Mouse (Mus musculus) kidney, embryonic 14.5 days (tissue): ENCODE results near the gene Supt20. TPM values are rescaled to one million over a fixed set of nuclear protein-coding genes. Genes with fewer than 3 reads are reported as not detected.

Experiments
- ATAC-seq: fragments of 200-750 bp; cut with Nextera tagmentation; 2 replicates; pipeline ENCODE4 v1.8.0; 2017; ENCODE audit warnings: moderate number of reproducible peaks, mild to moderate bottlenecking, moderate TSS enrichment, moderate library complexity; ENCODE audit not compliant: low FRiP score, low TSS enrichment
- H3K27ac ChIP-seq: fragments of 300-500 bp; sonication (generic); 2 replicates; pipeline ENCODE4 v1.5.1; 2014; ENCODE audit warnings: low read depth, mild to moderate bottlenecking, low read length, moderate library complexity, mixed read lengths
- H3K27me3 ChIP-seq: fragments of 300-500 bp; sonication (generic); 2 replicates; pipeline ENCODE4 v1.6.1; 2014; ENCODE audit warnings: mild to moderate bottlenecking, low read length; ENCODE audit not compliant: control insufficient read depth, insufficient read depth
- H3K36me3 ChIP-seq: fragments of 300-500 bp; sonication (generic); 2 replicates; pipeline ENCODE4 v1.6.1; 2014; ENCODE audit warnings: low read length, mixed read lengths; ENCODE audit not compliant: control insufficient read depth, insufficient read depth
- H3K4me1 ChIP-seq: fragments of 300-500 bp; sonication (generic); 2 replicates; pipeline ENCODE4 v1.6.1; 2014; ENCODE audit warnings: low read length, mixed read lengths; ENCODE audit not compliant: control insufficient read depth, insufficient read depth
- H3K4me2 ChIP-seq: fragments of 300-500 bp; sonication (generic); replicated peaks from 2 replicates; pipeline ENCODE4 v1.6.1; 2014; ENCODE audit warnings: low read depth, mild to moderate bottlenecking, low read length
- H3K4me3 ChIP-seq: fragments of 300-500 bp; sonication (generic); 2 replicates; pipeline ENCODE4 v1.5.1; 2014; ENCODE audit warnings: mild to moderate bottlenecking, low read length
- H3K9ac ChIP-seq: fragments of 300-500 bp; sonication (generic); 2 replicates; pipeline ENCODE4 v1.6.1; 2014; ENCODE audit warnings: low read depth, mild to moderate bottlenecking, low read length, moderate library complexity
- H3K9me3 ChIP-seq: fragments of 300-500 bp; sonication (generic); 2 replicates; pipeline ENCODE4 v1.6.1; 2016; ENCODE audit warnings: low read length; ENCODE audit not compliant: control insufficient read depth
- WGBS: fragments of 180-500 bp; shearing (Covaris S2); extraction: QIAGEN DNeasy Blood & Tissue Kit; methylation state at CpG from one replicate; pipeline ENCODE4 v1.1.7; 2014; 5-methylcytosine and 5-hydroxymethylcytosine counted together
- polyA plus RNA-seq: library from polyadenylated mRNA; unstranded; fragments of >200 nt; fragmentation: Nextera tagmentation; extraction: Ambion mirVana; gene quantifications from 2 replicates; pipeline ENCODE4 v1.2.1, GENCODE M21; 2014

The Supt20 gene
- polyA plus RNA-seq, result 84.4 and 121 TPM in 2 replicates

DNA sequence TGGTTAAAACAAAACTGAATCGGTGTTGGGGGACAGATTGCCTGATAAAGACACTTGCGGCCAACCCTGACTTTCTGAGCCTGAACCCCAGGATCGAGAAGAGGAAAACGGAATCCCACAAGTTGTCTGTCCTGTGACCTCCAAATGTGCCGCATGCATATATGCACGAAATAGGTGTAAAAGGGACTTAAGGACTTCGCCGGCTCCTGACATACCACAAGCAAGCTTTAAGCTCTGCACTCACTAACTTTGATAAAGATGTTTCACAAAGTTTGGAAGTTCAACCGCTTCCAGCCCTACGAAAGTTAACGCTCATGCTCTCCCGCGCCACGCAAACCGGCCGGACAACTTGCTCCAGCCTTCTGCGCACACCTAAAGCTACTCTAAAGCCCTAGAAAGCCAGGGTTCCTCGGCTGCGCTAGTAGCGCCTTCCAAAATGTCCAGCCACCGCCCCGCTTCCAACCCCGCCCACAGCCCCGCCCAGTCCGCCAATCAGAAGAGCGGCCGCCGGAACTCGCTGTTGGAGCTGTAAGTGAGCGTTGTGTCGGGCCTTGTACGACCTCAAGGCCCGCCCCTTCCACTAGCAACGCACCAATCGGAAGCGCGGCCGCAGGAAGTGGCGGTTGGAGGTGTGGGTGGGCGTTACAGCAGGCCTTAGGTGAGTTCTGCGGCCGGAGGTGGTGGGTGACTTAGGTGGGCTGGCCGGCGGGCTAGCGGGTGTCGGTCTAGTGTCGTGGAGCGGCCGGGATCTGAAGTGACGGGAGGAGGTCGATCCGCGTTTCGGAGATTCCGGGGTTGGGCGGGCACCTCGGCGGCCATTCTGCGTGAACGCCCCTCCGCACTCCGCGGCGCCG, at the start of gene Supt20:
Gene Supt20, plus strand, starts transcription at position 606 of the 854 bp plus-strand sequence.
- 2% methylated on average over 65 of the region's 65 CpGs for WGBS
- peak; percentile 99 for ATAC-seq
- H3K4me3 ChIP-seq, result peak within 1 kb of the TSS; percentile 80
- H3K9ac ChIP-seq, result peak within 1 kb of the TSS; percentile 73
- H3K27ac ChIP-seq, result peak within 1 kb of the TSS; percentile 89
- H3K4me2 ChIP-seq, result peak within 1 kb of the TSS; percentile 83
- H3K4me1 ChIP-seq, result no peaks in the 10 kb centered on the region
- H3K9me3 ChIP-seq, result no peaks in the 10 kb centered on the region
- peaks cover 27% of the 10 kb centered on the region for H3K36me3 ChIP-seq
- no peaks in the 10 kb centered on the region for H3K27me3 ChIP-seq

GRCm38 (mm10) chr3:54642851-54643250, 49.8 kb upstream of the Supt20 start:
- H3K4me2 ChIP-seq, result no peak overlapping the region
- H3K27me3 ChIP-seq, result no peaks in the 10 kb centered on the region
- H3K4me3 ChIP-seq, result no peak overlapping the region
- H3K27ac ChIP-seq, result no peak overlapping the region
- H3K36me3 ChIP-seq, result no peaks in the 10 kb centered on the region
- H3K4me1 ChIP-seq, result no peaks in the 10 kb centered on the region
- WGBS, result 67% methylated on average over 1 of the region's 1 CpGs
- H3K9me3 ChIP-seq, result no peaks in the 10 kb centered on the region
- H3K9ac ChIP-seq, result no peak overlapping the region
- no peak for ATAC-seq

DNA sequence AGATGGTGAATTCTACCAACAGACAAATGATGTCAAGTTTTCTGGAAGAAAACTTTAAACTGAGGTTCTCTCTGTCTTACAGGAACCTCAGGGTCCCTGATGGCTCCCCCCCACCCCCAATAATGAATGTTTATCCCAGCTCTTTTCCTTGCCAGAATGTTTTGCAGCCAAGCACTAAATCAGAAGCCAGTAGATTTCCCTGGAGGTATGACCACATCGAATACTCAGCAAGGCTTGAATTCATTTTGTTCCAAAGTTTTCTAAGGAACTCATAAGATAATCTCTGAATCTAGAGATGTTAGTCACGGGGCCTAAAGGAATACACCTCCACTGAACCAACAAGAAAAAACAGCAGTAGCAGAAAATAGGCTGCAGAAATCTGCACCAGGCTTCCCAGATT, 45.0 kb upstream of the Supt20 start:
- WGBS, result 53% methylated on average over 2 of the region's 2 CpGs
- H3K27me3 ChIP-seq, result no peaks in the 10 kb centered on the region
- H3K9ac ChIP-seq, result no peak overlapping the region
- no peak for ATAC-seq
- H3K4me3 ChIP-seq, result no peak overlapping the region
- H3K27ac ChIP-seq, result no peak overlapping the region
- no peak overlapping the region for H3K4me2 ChIP-seq
- no peaks in the 10 kb centered on the region for H3K4me1 ChIP-seq
- H3K9me3 ChIP-seq, result no peaks in the 10 kb centered on the region
- H3K36me3 ChIP-seq, result no peaks in the 10 kb centered on the region

- 70% methylated on average over 4 of the region's 4 CpGs for WGBS
- H3K27ac ChIP-seq, result no peak overlapping the region
- H3K4me2 ChIP-seq, result no peak overlapping the region
- H3K9ac ChIP-seq, result no peak overlapping the region
- no peaks in the 10 kb centered on the region for H3K9me3 ChIP-seq
- no peak for ATAC-seq
- H3K4me3 ChIP-seq, result no peak overlapping the region
- H3K36me3 ChIP-seq, result no peaks in the 10 kb centered on the region
- no peaks in the 10 kb centered on the region for H3K27me3 ChIP-seq
- no peaks in the 10 kb centered on the region for H3K4me1 ChIP-seq
Observed at GRCm38 (mm10) chr3:54651576-54651975, 41.0 kb upstream of the Supt20 start.

- H3K27me3 ChIP-seq, result no peaks in the 10 kb centered on the region
- 91% methylated on average over 1 of the region's 1 CpGs for WGBS
- H3K4me2 ChIP-seq, result no peak overlapping the region
Observed at GRCm38 (mm10) chr3:54654169-54654568, 38.4 kb upstream of the Supt20 start.

GRCm38 (mm10) chr3:54657090-54657489, 35.5 kb upstream of the Supt20 start:
- H3K9me3 ChIP-seq, result no peaks in the 10 kb centered on the region
- WGBS, result 81% methylated on average over 3 of the region's 3 CpGs

More at GRCm38 (mm10) chr3:54654169-54654568, 38.4 kb upstream of the Supt20 start:
- Histone ChIP-seq H3K9me3 (no peaks in the 10 kb centered on the region), H3K9ac (no peak overlapping the region), H3K4me1 (no peaks in the 10 kb centered on the region), H3K36me3 (no peaks in the 10 kb centered on the region), H3K27ac (no peak overlapping the region), H3K4me3 (no peak overlapping the region)
- no peak for ATAC-seq

DNA sequence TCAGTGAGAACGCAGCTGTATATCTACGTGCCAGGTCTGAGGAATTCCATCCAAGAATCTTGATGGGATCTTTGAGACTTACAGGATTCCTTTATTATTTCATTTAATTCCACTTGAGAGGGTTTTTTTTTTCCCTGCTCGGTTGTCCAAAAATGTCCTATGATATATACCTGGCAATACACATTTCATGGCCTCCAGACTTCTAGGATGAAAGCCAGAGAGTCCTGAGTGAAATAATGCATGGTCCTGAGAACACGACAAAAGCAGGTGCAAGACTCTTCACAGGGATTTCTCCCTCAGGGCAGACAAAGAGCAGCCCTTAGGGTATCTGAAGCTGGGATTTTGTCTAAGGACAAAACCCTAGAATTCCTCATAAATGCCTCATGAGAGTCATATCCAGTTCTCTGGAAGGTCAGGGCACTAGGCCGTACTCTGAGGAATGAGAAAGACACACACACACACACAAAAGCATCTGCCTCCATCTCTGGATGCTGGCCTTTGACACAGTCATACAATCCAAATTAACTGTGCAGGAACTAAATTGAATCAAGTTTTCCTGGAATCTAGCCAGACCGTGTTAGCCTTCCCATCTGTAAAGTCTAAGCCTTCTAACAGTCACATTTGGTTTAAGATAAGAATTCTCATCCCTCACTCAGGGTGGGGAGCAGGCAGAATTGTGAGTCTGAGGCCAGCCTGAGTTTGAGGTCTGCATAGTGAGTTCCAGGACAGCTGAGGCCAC, 34.5 kb upstream of the Supt20 start:
- no peaks in the 10 kb centered on the region for H3K36me3 ChIP-seq
- no peaks in the 10 kb centered on the region for H3K9me3 ChIP-seq
- no peak overlapping the region for H3K9ac ChIP-seq
- no peak overlapping the region for H3K27ac ChIP-seq
- no peaks in the 10 kb centered on the region for H3K4me1 ChIP-seq
- H3K4me2 ChIP-seq, result no peak overlapping the region
- no peak overlapping the region for H3K4me3 ChIP-seq
- ATAC-seq, result no peak
- WGBS, result 78% methylated on average over 6 of the region's 6 CpGs
- H3K27me3 ChIP-seq, result no peaks in the 10 kb centered on the region

More at GRCm38 (mm10) chr3:54657090-54657489, 35.5 kb upstream of the Supt20 start:
- no peak overlapping the region for H3K4me2 ChIP-seq
- no peaks in the 10 kb centered on the region for H3K36me3 ChIP-seq
- no peaks in the 10 kb centered on the region for H3K27me3 ChIP-seq
- H3K4me3 ChIP-seq, result no peak overlapping the region
- no peak for ATAC-seq
- H3K4me1 ChIP-seq, result no peaks in the 10 kb centered on the region
- H3K9ac ChIP-seq, result no peak overlapping the region
- H3K27ac ChIP-seq, result no peak overlapping the region

- Histone ChIP-seq H3K27me3 (no peaks in the 10 kb centered on the region), H3K27ac (no peak overlapping the region), H3K4me2 (no peak overlapping the region), H3K36me3 (no peaks in the 10 kb centered on the region), H3K4me1 (no peaks in the 10 kb centered on the region), H3K9ac (no peak overlapping the region), H3K9me3 (no peaks in the 10 kb centered on the region), H3K4me3 (no peak overlapping the region)
- 89% methylated on average over 2 of the region's 2 CpGs for WGBS
- ATAC-seq, result no peak
Observed at GRCm38 (mm10) chr3:54659736-54660135, 32.9 kb upstream of the Supt20 start.

GRCm38 (mm10) chr3:54662411-54662810, 30.2 kb upstream of the Supt20 start:
- Histone ChIP-seq H3K27ac (no peak overlapping the region), H3K9me3 (no peaks in the 10 kb centered on the region), H3K9ac (no peak overlapping the region), H3K27me3 (no peaks in the 10 kb centered on the region), H3K36me3 (no peaks in the 10 kb centered on the region), H3K4me1 (no peaks in the 10 kb centered on the region), H3K4me2 (no peak overlapping the region), H3K4me3 (no peak overlapping the region)
- ATAC-seq, result no peak
- WGBS, result 57% methylated on average over 5 of the region's 5 CpGs
